Mouse (Mus musculus) embryonic fibroblast, embryonic 13.5 days (primary cell): ENCODE data around the gene Myh8. TPM values are rescaled to one million over a fixed set of nuclear protein-coding genes. Genes with fewer than 3 reads are reported as not detected.
A peak's percentile ranks its signal among the peaks of the same experiment; 100 is the strongest.

Experiments
- H3K27ac ChIP-seq: 2 replicates; pipeline ENCODE4 v1.5.1; 2012; ENCODE audit warnings: low read length, control low read depth, inconsistent platforms; ENCODE audit not compliant: insufficient read depth
- H3K4me1 ChIP-seq: 2 replicates; pipeline ENCODE4 v1.6.1; 2011; ENCODE audit warnings: low read length; ENCODE audit not compliant: control insufficient read depth, insufficient read depth
- H3K4me3 ChIP-seq: 2 replicates; pipeline ENCODE4 v1.5.1; 2011; ENCODE audit warnings: mild to moderate bottlenecking, control low read depth, low read length; ENCODE audit not compliant: insufficient read depth
- CTCF ChIP-seq: IDR thresholded peaks from 2 replicates; pipeline ENCODE4 v1.5.1; 2011; ENCODE audit warnings: mild to moderate bottlenecking, control low read depth, low read length, moderate library complexity, borderline replicate concordance; ENCODE audit not compliant: insufficient read depth
- POLR2A ChIP-seq: IDR thresholded peaks from 2 replicates; pipeline ENCODE4 v1.6.1; 2011; ENCODE audit warnings: low read depth, mild to moderate bottlenecking, control low read depth, low read length, moderate library complexity
- polyA plus RNA-seq: library from polyadenylated mRNA; stranded (reverse); fragments of >200 nt; gene quantifications from 2 replicates; pipeline ENCODE4 v1.2.4, GENCODE M21; 2011; ENCODE audit warnings: low read depth; ENCODE audit not compliant: missing spikeins, insufficient read length

The Myh8 gene
- polyA plus RNA-seq, 1 experiment: not detected

DNA sequence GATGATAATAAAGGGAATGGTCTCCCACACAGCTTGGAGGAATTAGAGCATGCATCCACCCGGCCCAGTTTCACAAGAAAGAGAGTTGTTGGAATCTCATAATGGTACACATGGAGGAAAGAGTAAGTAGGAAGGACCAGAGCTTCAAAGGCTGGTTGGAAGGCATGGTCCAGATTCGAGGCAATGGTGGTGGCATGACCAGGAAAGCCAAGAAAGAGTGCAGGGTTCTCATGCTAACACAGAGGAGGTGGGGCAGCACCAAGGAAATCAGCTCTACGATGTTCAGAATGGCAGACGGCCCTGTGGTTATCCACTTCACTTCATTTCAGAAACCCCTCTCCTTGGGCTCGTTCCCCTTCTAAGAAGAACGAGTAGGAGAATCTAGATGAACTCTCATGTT is 16.0 kb upstream of the Myh8 start:
- Histone ChIP-seq H3K4me1 (no peaks in the 10 kb centered on the region), H3K4me3 (no peak overlapping the region), H3K27ac (no peak overlapping the region)
- TF ChIP-seq POLR2A (no peak), CTCF (no peak)

DNA sequence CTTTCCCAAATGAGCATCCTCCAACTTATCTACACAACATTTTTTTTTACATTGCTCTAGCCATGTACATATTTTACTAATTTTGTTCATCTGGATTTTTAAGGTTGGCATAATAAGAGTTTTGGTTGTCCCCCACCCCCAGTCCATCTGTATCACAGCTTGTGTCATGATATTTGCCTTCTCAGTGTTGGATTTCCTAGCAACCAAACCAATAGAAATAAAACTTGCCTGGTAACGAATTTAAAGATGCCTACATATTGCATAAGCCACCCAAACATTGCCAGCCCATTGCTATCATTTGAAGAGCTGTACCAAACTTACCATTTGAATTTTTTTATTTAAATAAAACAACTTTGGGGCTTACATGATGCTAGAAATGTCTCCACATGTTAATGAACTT is 16.5 kb downstream of the Myh8 start:
- no peak overlapping the region for H3K27ac ChIP-seq
- no peaks in the 10 kb centered on the region for H3K4me1 ChIP-seq
- H3K4me3 ChIP-seq: no peak overlapping the region
- TF ChIP-seq CTCF: no peak
- TF ChIP-seq POLR2A: no peak

DNA sequence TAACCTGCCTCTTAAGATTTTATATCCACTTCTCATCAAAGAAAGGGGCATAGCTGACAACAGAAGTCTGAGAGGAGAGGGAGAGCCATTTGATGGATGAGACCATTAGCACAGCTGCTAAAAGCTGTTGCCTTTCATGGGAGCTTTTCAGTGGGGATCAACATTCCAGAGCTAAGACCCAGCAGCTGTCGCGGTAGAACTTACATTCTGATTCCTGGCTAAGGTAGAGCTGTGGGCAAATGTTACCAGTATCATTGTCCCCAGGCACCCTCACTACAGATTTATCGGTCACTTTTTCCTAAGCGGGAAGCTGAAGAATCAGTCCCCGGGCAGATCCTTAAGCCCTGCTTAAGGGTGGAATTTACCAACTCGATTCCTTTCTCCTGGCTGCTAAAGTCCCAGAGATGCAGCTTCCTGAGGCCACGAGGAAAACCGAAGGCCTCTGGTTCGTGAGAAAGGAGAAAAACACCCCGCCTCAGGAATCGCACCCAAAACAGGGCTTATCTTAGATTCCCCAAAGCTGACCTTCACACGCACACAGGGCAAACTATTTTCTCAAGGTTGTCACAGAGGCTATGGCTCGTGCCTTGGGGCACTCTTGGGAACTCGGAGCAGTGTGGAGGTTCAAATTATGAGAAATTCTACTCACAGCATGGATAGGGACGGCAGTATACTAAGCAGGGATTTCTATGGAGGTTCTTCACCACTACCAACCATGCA is 37.0 kb downstream of the Myh8 start:
- Histone ChIP-seq H3K27ac (no peak overlapping the region), H3K4me1 (no peaks in the 10 kb centered on the region)
- TF ChIP-seq POLR2A (no peak), CTCF (no peak)

DNA sequence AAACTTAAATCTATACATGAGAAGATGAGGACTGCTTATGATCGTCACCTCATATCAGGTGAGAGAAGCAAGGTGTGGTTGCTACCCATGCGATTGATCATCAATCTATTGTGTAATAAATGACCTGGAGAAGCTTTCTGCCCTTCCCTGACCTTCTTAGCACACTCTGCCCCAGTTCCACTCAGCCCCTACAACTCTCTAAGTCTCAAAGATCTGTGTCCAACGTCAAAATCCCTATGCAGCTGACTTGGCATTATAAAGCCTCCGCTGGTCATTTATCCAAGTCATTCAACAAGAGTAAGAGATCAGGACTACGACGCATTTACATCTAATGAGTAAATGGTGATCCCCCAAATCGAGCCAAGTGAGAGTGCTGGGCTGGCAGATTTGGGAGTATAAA is 44.4 kb downstream of the Myh8 start, which contains the start of gene Myh13:
Myh13 (plus strand) TSS at position 301 of the 400 bp plus-strand sequence.
- Histone ChIP-seq H3K27ac (no peak within 1 kb of the TSS), H3K4me1 (no peaks in the 10 kb centered on the region), H3K4me3 (no peak within 1 kb of the TSS)
- TF ChIP-seq POLR2A (no peak), CTCF (no peak)

More for the DNA sequence above, 37.0 kb downstream of the Myh8 start:
- no peak overlapping the region for H3K4me3 ChIP-seq

DNA sequence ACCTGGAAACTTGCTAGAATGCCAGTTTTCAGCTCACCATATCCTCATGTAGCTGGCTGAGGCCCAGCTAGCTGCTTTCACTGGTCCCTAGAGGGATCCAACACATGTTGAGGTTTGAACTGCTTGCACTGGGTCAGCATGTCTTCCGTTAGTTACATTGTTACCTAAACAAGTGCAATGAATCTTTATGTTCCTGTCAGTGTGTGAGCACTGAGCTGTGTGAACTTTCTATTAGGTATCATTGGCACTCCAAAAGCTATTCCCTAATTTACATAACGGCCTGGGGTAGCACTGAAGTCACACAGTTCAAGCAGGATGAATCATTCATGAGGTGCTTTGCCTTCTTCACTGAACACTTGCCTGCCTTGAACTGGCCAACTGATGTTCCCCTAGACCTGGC is 49.6 kb downstream of the Myh8 start:
- TF ChIP-seq CTCF (no peak), POLR2A (no peak)
- H3K4me1 ChIP-seq: no peaks in the 10 kb centered on the region
- H3K4me3 ChIP-seq: no peak overlapping the region
- H3K27ac ChIP-seq: no peak overlapping the region

DNA sequence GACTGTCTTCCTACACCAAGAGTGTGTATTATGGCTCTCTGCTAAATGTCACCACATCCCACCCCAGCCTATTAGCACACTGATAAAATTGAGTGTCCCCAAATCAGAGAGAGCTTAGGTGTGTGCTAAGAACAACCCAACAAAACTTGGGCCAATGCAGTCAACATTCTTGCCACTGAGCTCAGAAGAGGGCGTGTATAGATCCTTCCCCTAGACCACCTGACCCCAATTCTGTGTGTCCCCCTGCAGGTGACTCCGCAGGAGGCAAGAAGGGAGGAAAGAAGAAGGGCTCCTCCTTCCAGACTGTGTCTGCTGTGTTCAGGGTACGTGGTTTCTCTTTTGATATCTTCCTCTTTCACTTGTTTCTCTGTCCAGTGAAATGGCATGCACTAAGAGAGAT is 67.6 kb downstream of the Myh8 start:
- TF ChIP-seq CTCF: no peak
- TF ChIP-seq POLR2A: no peak
- no peaks in the 10 kb centered on the region; the same call in 1 of the 2 replicates for H3K4me1 ChIP-seq
- H3K4me3 ChIP-seq: no peak overlapping the region
- H3K27ac ChIP-seq: no peak overlapping the region

DNA sequence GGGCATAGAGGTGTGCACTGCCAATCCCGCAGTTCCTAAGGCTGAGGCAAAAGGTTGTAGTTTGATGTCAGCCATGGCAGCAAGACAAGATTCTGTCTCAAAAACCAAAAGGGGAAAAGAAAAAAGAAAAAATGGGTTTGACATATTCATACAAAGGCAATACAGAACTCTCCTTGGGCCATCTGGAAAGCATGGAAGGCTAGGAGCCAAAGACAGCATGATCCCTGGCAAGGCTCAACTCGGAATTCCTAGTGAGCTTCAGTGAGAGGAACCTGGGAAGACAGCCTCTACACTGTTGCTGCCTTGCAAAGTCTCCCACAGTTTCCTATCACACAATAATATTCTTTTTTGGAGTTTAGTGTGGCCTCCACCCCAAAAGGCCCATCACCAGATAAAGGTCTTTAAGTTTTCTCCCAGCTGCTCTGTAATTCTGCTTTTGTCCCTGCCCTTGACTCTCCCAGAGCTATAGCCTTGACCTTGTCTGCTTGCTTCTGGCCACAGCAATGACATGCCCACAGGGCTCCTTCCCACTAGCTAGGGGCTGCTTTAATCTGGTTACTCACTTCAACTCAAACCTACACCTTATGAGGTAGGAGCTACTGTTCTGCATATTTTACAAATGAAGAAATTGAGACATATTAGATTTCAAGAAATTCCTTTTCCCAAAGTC is 68.4 kb downstream of the Myh8 start:
- no peaks in the 10 kb centered on the region; the same call in 1 of the 2 replicates for H3K4me1 ChIP-seq
- H3K27ac ChIP-seq: no peak overlapping the region
- no peak overlapping the region for H3K4me3 ChIP-seq
- TF ChIP-seq POLR2A: no peak
- no peak for TF ChIP-seq CTCF

DNA sequence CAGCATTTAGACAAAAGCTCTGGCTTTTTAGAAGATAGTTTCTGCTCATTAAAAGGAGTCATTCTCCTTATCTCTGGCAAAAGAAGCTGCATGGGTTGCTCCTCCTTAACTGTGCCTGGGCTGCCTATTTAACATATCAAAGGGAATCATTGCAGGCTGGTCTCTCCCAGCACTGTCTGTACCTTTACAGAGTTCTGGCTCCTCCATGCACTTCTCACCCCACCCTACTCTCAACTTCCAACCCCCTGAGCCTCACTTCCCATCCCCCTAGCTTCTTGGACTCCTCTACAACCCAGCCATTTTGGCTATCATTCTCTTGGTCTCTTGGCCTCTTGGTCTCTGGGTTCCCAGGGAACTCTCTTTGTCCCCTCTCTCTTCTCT is 68.9 kb downstream of the Myh8 start:
- Histone ChIP-seq H3K4me3 (no peak overlapping the region), H3K4me1 (no peaks in the 10 kb centered on the region; the same call in 1 of the 2 replicates), H3K27ac (no peak overlapping the region)
- TF ChIP-seq POLR2A (no peak), CTCF (no peak)

DNA sequence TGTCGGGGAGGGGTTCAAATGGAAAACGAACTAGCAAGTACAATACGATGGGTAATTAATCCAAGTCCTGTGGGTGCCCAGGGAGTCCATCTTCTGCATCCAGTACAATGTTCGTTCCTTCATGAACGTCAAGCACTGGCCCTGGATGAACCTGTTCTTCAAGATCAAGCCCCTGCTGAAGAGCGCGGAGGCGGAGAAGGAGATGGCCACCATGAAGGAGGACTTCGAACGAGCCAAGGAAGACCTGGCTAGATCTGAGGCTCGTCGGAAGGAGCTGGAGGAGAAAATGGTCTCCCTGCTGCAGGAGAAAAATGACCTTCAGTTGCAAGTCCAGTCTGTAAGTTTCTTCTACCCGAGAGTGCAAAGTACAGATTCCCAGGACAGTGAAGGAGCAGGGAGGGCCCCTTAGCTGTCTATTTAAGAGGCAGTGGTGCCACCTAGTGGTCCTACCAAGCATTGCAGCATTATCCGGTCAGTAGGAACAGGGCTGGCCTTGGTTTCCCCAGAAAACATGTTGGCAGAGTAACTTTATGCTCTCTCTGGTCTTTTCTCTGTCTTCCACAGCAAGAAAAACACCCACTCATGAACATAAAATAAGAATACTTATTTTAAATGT is 73.3 kb downstream of the Myh8 start:
- Histone ChIP-seq H3K27ac (no peak overlapping the region), H3K4me1 (no peaks in the 10 kb centered on the region; the same call in 1 of the 2 replicates), H3K4me3 (no peak overlapping the region)
- TF ChIP-seq CTCF: peak; percentile 68; the same call in 1 of the 2 replicates
- TF ChIP-seq POLR2A: no peak

DNA sequence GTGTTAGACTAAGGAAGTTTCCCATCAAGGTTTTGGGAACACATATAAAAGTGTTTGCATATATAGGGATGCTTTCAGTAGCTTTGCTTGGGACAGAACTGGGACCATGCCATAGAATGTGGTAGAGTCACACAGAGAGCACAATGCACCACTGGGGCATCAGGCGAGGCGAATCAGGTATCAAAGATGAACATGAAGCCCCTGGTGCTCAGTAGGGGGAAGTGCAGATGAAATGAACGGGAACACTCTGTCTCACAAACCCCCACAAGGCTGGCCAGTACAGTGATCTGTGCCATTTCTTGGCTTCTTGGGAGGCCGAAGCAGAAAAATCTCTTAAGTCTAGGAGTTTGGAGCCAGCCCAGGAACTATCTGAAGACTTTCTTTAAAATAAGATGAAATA is 76.1 kb downstream of the Myh8 start:
- no peak overlapping the region for H3K27ac ChIP-seq
- no peaks in the 10 kb centered on the region; the same call in 1 of the 2 replicates for H3K4me1 ChIP-seq
- no peak overlapping the region for H3K4me3 ChIP-seq
- no peak for TF ChIP-seq POLR2A
- TF ChIP-seq CTCF: no peak
